Mouse (Mus musculus) embryo, embryonic 11.5 days (tissue): ENCODE measurements around the gene Clmn.

ENCODE experiments used
- DNase-seq: peaks from one replicate; pipeline ENCODE4 v3.0.0-alpha.2; 2012; ENCODE audit warnings: low read depth, low spot score

The Clmn gene

GRCm38 (mm10) chr12:104817172-104817866 lies 47.6 kb downstream of the Clmn start:
- no peak for DNase-seq

- DNase-seq = no peak
Measured at GRCm38 (mm10) chr12:104814291-104814690, 50.6 kb downstream of the Clmn start.

- DNase-seq = no peak
Measured at GRCm38 (mm10) chr12:104813762-104814161, 51.1 kb downstream of the Clmn start.

GRCm38 (mm10) chr12:104812711-104813110 lies 52.2 kb downstream of the Clmn start:
- DNase-seq = no peak

GRCm38 (mm10) chr12:104810923-104811443 lies 53.9 kb downstream of the Clmn start:
- no peak for DNase-seq

GRCm38 (mm10) chr12:104808421-104809067 lies 56.3 kb downstream of the Clmn start:
- DNase-seq = no peak

- no peak for DNase-seq
Measured at GRCm38 (mm10) chr12:104806680-104807375, 58.0 kb downstream of the Clmn start.

- DNase-seq = no peak
Measured at GRCm38 (mm10) chr12:104801494-104802260, 63.2 kb downstream of the Clmn start.

GRCm38 (mm10) chr12:104799365-104799764 lies 65.5 kb downstream of the Clmn start:
- no peak for DNase-seq

GRCm38 (mm10) chr12:104797905-104798304 lies 67.0 kb downstream of the Clmn start:
- DNase-seq = no peak

- DNase-seq = no peak
Measured at GRCm38 (mm10) chr12:104796635-104797378, 68.1 kb downstream of the Clmn start.

- no peak for DNase-seq
Measured at GRCm38 (mm10) chr12:104794957-104795356, 69.9 kb downstream of the Clmn start.

GRCm38 (mm10) chr12:104793486-104793885 lies 71.4 kb downstream of the Clmn start:
- DNase-seq = no peak

GRCm38 (mm10) chr12:104777603-104778002 lies 87.3 kb downstream of the Clmn start:
- no peak for DNase-seq

GRCm38 (mm10) chr12:104771941-104772340 lies 92.9 kb downstream of the Clmn start:
- DNase-seq = no peak

- peak; percentile 22 for DNase-seq
Measured at GRCm38 (mm10) chr12:104769201-104769785, 95.6 kb downstream of the Clmn start.

- DNase-seq = no peak
Measured at GRCm38 (mm10) chr12:104767183-104767582, 97.7 kb downstream of the Clmn start.

GRCm38 (mm10) chr12:104765761-104766160 lies 99.1 kb downstream of the Clmn start:
- DNase-seq = no peak

- no peak for DNase-seq
Measured at GRCm38 (mm10) chr12:104765116-104765515, 99.8 kb downstream of the Clmn start.

- DNase-seq = no peak
Measured at GRCm38 (mm10) chr12:104763918-104764317, 101.0 kb downstream of the Clmn start.

GRCm38 (mm10) chr12:104761411-104761810 lies 103.5 kb downstream of the Clmn start:
- DNase-seq = no peak
